Mouse (Mus musculus) embryonic fibroblast, embryonic 13.5 days (primary cell): ENCODE data around the gene Spata16.

Experiments
- CTCF ChIP-seq: IDR thresholded peaks from 2 replicates; pipeline ENCODE4 v1.5.1; 2011; ENCODE audit warnings: mild to moderate bottlenecking, control low read depth, low read length, moderate library complexity, borderline replicate concordance; ENCODE audit not compliant: insufficient read depth
- POLR2A ChIP-seq: IDR thresholded peaks from 2 replicates; pipeline ENCODE4 v1.6.1; 2011; ENCODE audit warnings: low read depth, mild to moderate bottlenecking, control low read depth, low read length, moderate library complexity

DNA sequence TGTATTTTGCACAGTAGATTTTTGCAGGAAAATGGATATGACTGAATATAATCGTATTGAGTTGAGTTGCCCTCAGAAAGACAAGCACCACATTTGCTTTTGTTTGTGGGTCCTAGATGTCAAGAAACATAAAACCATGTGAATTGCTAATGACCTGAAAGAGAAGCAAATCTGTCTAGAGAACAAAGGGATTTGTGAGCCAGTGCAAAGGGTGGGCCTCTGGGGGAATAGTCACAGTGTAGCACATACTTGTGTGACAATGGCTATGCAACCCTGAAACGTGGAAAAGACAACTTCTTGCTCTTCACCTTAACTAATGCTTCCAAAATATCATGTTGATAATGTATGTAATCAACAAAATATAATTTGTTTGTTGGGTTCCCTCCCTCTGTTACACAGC, 239.9 kb downstream of the Spata16 start:
- TF ChIP-seq CTCF (no peak), POLR2A (no peak)
